24 mouse cellular contexts compared by ENCODE assay signal in genomic region chr2:75653150-75653549, GRCm38 (mm10). TPM values are rescaled to one million over a fixed set of nuclear protein-coding genes. Genes with fewer than 3 reads are reported as not detected.
DNase-seq lines count a peak whose midpoint lies in the region; ATAC-seq and TF ChIP-seq lines count a peak whose summit lies in the region.
"Had no signal": no experiment of that assay in that cellular context is flagged by ENCODE, and none has a peak within 500 bp of the region (broad histone marks: within the 10 kb centered on the region; RNA-seq: fewer than 3 reads in every experiment).

No protein-coding gene starts in this region.

- no peak for TF ChIP-seq CTCF in small intestine, adult 2 months (IDR thresholded peaks at IDR 0.05; ENCODE audit: extremely low read depth, insufficient read length, insufficient replicate concordance, low read depth, low read length)

- ATAC-seq in forebrain, embryonic 16.5 days: no peak
- ATAC-seq in intestine, embryonic 15.5 days: peak; percentile 42; the same call in 1 of the 2 replicates
- no peak for ATAC-seq in intestine, embryonic 16.5 days
- ATAC-seq: CD4-positive, CD25-positive, alpha-beta regulatory T cell, adult 4 months; forebrain, embryonic 14.5 days; forebrain, postnatal 0 days had no signal

- H3K9ac ChIP-seq in forebrain, embryonic 16.5 days (replicated peaks; ENCODE audit: low read depth, low read length): no peak overlapping the region
- H3K9ac ChIP-seq in intestine, embryonic 15.5 days: no peak overlapping the region
- H3K9ac ChIP-seq in intestine, embryonic 16.5 days (ENCODE audit: low read depth, low read length): no peak overlapping the region
- H3K9ac ChIP-seq in ES-E14 (ENCODE audit: insufficient read depth, low read depth, low read length, poor library complexity, severe bottlenecking): no peak overlapping the region
- H3K9ac ChIP-seq: embryonic facial prominence, embryonic 12.5 days; forebrain, embryonic 12.5 days; forebrain, postnatal 0 days had no signal

- H3K4me3 ChIP-seq in forebrain, embryonic 10.5 days: no peak overlapping the region
- no peak overlapping the region for H3K4me3 ChIP-seq in forebrain, embryonic 16.5 days (replicated peaks; ENCODE audit: low read length)
- no peak overlapping the region for H3K4me3 ChIP-seq in intestine, embryonic 15.5 days (replicated peaks)
- H3K4me3 ChIP-seq in intestine, embryonic 16.5 days (ENCODE audit: low read length): no peak overlapping the region
- H3K4me3 ChIP-seq in ES-E14 (ENCODE audit: insufficient read depth in 1 of 2, low read depth in 1 of 2, low read length in 2 of 2, poor library complexity in 1 of 2, severe bottlenecking in 1 of 2): no peak overlapping the region
- H3K4me3 ChIP-seq in small intestine, adult 2 months (ENCODE audit: low read depth, low read length): no peak overlapping the region
- H3K4me3 ChIP-seq: embryonic facial prominence, embryonic 10.5 days; embryonic facial prominence, embryonic 12.5 days; forebrain, embryonic 12.5 days had no signal

- no peak for TF ChIP-seq POLR2A in small intestine, adult 2 months (IDR thresholded peaks at IDR 0.05; ENCODE audit: low read depth, low read length)

- in situ Hi-C loops in ES-E14 (cut with MboI; ENCODE audit: low sequenced_read_pairs in 2 of 2, unreplicated experiment in 2 of 2): no loop called here

- no peaks in the 10 kb centered on the region for H3K36me3 ChIP-seq in forebrain, embryonic 10.5 days (replicated peaks)
- no peaks in the 10 kb centered on the region for H3K36me3 ChIP-seq in forebrain, embryonic 16.5 days (ENCODE audit: control insufficient read depth, insufficient read depth)
- H3K36me3 ChIP-seq in intestine, embryonic 15.5 days: no peaks in the 10 kb centered on the region
- H3K36me3 ChIP-seq in intestine, embryonic 16.5 days (ENCODE audit: control insufficient read depth, insufficient read depth, low read length): no peaks in the 10 kb centered on the region
- no peaks in the 10 kb centered on the region for H3K36me3 ChIP-seq in ES-E14 (ENCODE audit: control insufficient read depth, insufficient read depth, low read length, poor library complexity, severe bottlenecking)
- 0 out of 2 replicates have a peak, but pooled peaks cover 1% of the 10 kb centered on the region for H3K36me3 ChIP-seq in small intestine, adult 2 months (ENCODE audit: control insufficient read depth, insufficient read depth, low read length)
- H3K36me3 ChIP-seq: embryonic facial prominence, embryonic 10.5 days; embryonic facial prominence, embryonic 12.5 days; forebrain, embryonic 12.5 days had no signal

- no peak overlapping the region for H3K27ac ChIP-seq in forebrain, embryonic 10.5 days
- H3K27ac ChIP-seq in forebrain, embryonic 16.5 days (ENCODE audit: low read length): no peak overlapping the region
- H3K27ac ChIP-seq in intestine, embryonic 15.5 days: no peak overlapping the region
- H3K27ac ChIP-seq in intestine, embryonic 16.5 days (ENCODE audit: low read length): no peak overlapping the region
- no peak overlapping the region for H3K27ac ChIP-seq in ES-E14 (ENCODE audit: insufficient read depth, low read depth, low read length, poor library complexity, severe bottlenecking)
- peak overlapping the region; percentile 53; the same call in 1 of the 2 replicates for H3K27ac ChIP-seq in small intestine, adult 2 months (ENCODE audit: insufficient read depth, low read depth, low read length)
- H3K27ac ChIP-seq: embryonic facial prominence, embryonic 10.5 days; embryonic facial prominence, embryonic 12.5 days; forebrain, embryonic 12.5 days had no signal

- H3K4me2 ChIP-seq in forebrain, embryonic 16.5 days (ENCODE audit: low read length): no peak overlapping the region
- H3K4me2 ChIP-seq in intestine, embryonic 15.5 days (replicated peaks): no peak overlapping the region
- no peak overlapping the region for H3K4me2 ChIP-seq in intestine, embryonic 16.5 days (ENCODE audit: low read depth, low read length)
- H3K4me2 ChIP-seq: embryonic facial prominence, embryonic 12.5 days; forebrain, embryonic 12.5 days had no signal

- peak; percentile 0 for DNase-seq in forebrain, embryonic 10.5 days (ENCODE audit: extremely low spot score, low spot score)
- no peak for DNase-seq in ES-E14 (ENCODE audit: low read depth, low spot score)
- no peak for DNase-seq in adrenal gland, postnatal 36 days
- no peak for DNase-seq in gastrocnemius, adult 8-10 months (ENCODE audit: low spot score in 2 of 2)
- DNase-seq: adrenal gland, adult 2 months; adrenal gland, postnatal 10 days; adrenal gland, postnatal 25 days; B cell, adult 2 months; cerebellum, adult 11-12 months; cerebellum, adult 2 months; cerebellum, adult 9-10 months; cerebellum, postnatal 10 days; cerebellum, postnatal 25 days; forebrain, postnatal 0 days had no signal

- H3K4me1 ChIP-seq in forebrain, embryonic 10.5 days: peaks cover 15% of the 10 kb centered on the region
- H3K4me1 ChIP-seq in forebrain, embryonic 16.5 days (replicated peaks; ENCODE audit: control insufficient read depth, insufficient read depth, low read length): peaks cover 9% of the 10 kb centered on the region
- peaks cover 5% of the 10 kb centered on the region; the same call in 1 of the 2 replicates for H3K4me1 ChIP-seq in intestine, embryonic 15.5 days (replicated peaks)
- peaks cover 17% of the 10 kb centered on the region; the same call in 1 of the 2 replicates for H3K4me1 ChIP-seq in intestine, embryonic 16.5 days (ENCODE audit: control insufficient read depth, insufficient read depth, low read length)
- peaks cover 5 to 9% of the 10 kb centered on the region in 2 experiments; a peak in 2 of 4 replicates for H3K4me1 ChIP-seq in ES-E14 (ENCODE audit: control insufficient read depth in 2 of 2, insufficient read depth in 2 of 2, low read length in 2 of 2, poor library complexity in 1 of 2)
- H3K4me1 ChIP-seq in small intestine, adult 2 months (ENCODE audit: control insufficient read depth, insufficient read depth, insufficient read length, low read length): peaks cover 11% of the 10 kb centered on the region; the same call in 1 of the 2 replicates

- H3K9me3 ChIP-seq in forebrain, embryonic 10.5 days: no peaks in the 10 kb centered on the region
- no peaks in the 10 kb centered on the region for H3K9me3 ChIP-seq in forebrain, embryonic 16.5 days (ENCODE audit: control insufficient read depth, low read length)
- no peaks in the 10 kb centered on the region for H3K9me3 ChIP-seq in intestine, embryonic 15.5 days
- H3K9me3 ChIP-seq in intestine, embryonic 16.5 days (ENCODE audit: control insufficient read depth, low read length): no peaks in the 10 kb centered on the region
- H3K9me3 ChIP-seq in ES-E14 (ENCODE audit: control insufficient read depth, insufficient read depth, low read depth, low read length): no peaks in the 10 kb centered on the region
- H3K9me3 ChIP-seq: embryonic facial prominence, embryonic 10.5 days; embryonic facial prominence, embryonic 12.5 days; forebrain, embryonic 12.5 days had no signal

- no peaks in the 10 kb centered on the region for H3K27me3 ChIP-seq in forebrain, embryonic 10.5 days (ENCODE audit: poor library complexity, severe bottlenecking)
- no peaks in the 10 kb centered on the region for H3K27me3 ChIP-seq in forebrain, embryonic 16.5 days (replicated peaks; ENCODE audit: control insufficient read depth, insufficient read depth, low read length)
- H3K27me3 ChIP-seq in intestine, embryonic 15.5 days (replicated peaks): no peaks in the 10 kb centered on the region
- H3K27me3 ChIP-seq in intestine, embryonic 16.5 days (replicated peaks; ENCODE audit: control insufficient read depth, insufficient read depth, low read length): no peaks in the 10 kb centered on the region
- no peaks in the 10 kb centered on the region for H3K27me3 ChIP-seq in small intestine, adult 2 months (ENCODE audit: control insufficient read depth, insufficient read depth, low read length)
- H3K27me3 ChIP-seq: CH12.LX; embryonic facial prominence, embryonic 12.5 days; forebrain, embryonic 12.5 days had no signal

TF ChIP-seq in ES-E14, 5 proteins besides CTCF, POLR2A, EP300 and RAD21:
- TF ChIP-seq ZNF384 (IDR thresholded peaks at IDR 0.05; ENCODE audit: low read depth, low read length): no peak
- TF ChIP-seq MAFK (IDR thresholded peaks at IDR 0.05; ENCODE audit: insufficient read depth, low read depth, low read length): 0 out of 2 replicates have a peak, but pooled peaks have one; percentile 12

RNA-seq across cellular contexts. Expression of gene Hnrnpa3, which starts 5.9 kb away (rescaled TPM):
- polyA plus RNA-seq in forebrain, embryonic 10.5 days (2016; fragmentation: Nextera tagmentation; extraction: Ambion mirVana): 405 and 428 TPM in 2 replicates
- polyA plus RNA-seq in forebrain, embryonic 16.5 days (2015; fragmentation: Nextera tagmentation; extraction: Ambion mirVana): 266 TPM in 2 replicates
- polyA plus RNA-seq in intestine, embryonic 15.5 days (2015; fragmentation: Nextera tagmentation; extraction: Ambion mirVana): 280 and 299 TPM in 2 replicates
- 215 and 254 TPM in 2 replicates for polyA plus RNA-seq in intestine, embryonic 16.5 days (2015; fragmentation: Nextera tagmentation; extraction: Ambion mirVana)
- 101 and 166 TPM in 2 replicates for total RNA-seq in ES-E14 (2012; rRNA removed)
- 4.4 and 9.0 TPM in 2 replicates for polyA plus RNA-seq in small intestine, adult 2 months (2012; rRNA removed)
- total RNA-seq in adrenal gland, postnatal 36 days (2021): 100 to 1,000 TPM; 389 to 435 TPM
- 100 to 1,000 TPM in 2 of 4 experiments, 10 to 100 TPM in 2; 89.8 to 139 (median 106) TPM for total RNA-seq in gastrocnemius, adult 8-10 months (2022)

RNA-seq across cellular contexts. Expression of gene Nfe2l2, which starts 51.3 kb away (rescaled TPM):
- polyA plus RNA-seq in forebrain, embryonic 10.5 days (2016; fragmentation: Nextera tagmentation; extraction: Ambion mirVana): 23.8 and 26.5 TPM in 2 replicates
- 12.7 and 16.1 TPM in 2 replicates for polyA plus RNA-seq in forebrain, embryonic 16.5 days (2015; fragmentation: Nextera tagmentation; extraction: Ambion mirVana)
- 89.3 and 93.6 TPM in 2 replicates for polyA plus RNA-seq in intestine, embryonic 15.5 days (2015; fragmentation: Nextera tagmentation; extraction: Ambion mirVana)
- polyA plus RNA-seq in intestine, embryonic 16.5 days (2015; fragmentation: Nextera tagmentation; extraction: Ambion mirVana): 112 and 115 TPM in 2 replicates
- total RNA-seq in ES-E14 (2012; rRNA removed): 19.8 and 28.4 TPM in 2 replicates
- polyA plus RNA-seq in small intestine, adult 2 months (2012; rRNA removed): 42.5 and 62.5 TPM in 2 replicates
- 100 to 1,000 TPM; 120 to 130 TPM for total RNA-seq in adrenal gland, postnatal 36 days (2021)
- total RNA-seq in gastrocnemius, adult 8-10 months (2022): 10 to 100 TPM; 31.3 to 37.6 (median 34.7) TPM

Comparison
In these comparisons a context has a peak if more than half of its experiments do, and no peak if none do; other contexts are left out.
1. RNA of gene Hnrnpa3, which starts 5.9 kb away (polyA plus RNA-seq): 405 to 428 TPM in forebrain, embryonic 10.5 days, 280 to 299 TPM in intestine, embryonic 15.5 days, 266 TPM in forebrain, embryonic 16.5 days and 215 to 254 TPM in intestine, embryonic 16.5 days; 4.4 to 9.0 TPM in small intestine, adult 2 months; every median in the first group is over 10 times any median in the second.